Mouse (Mus musculus) cerebellum, adult 11-12 months (tissue): ENCODE results near the gene Zfp871.
"Not testable (repeated sequence)": the region's sequence is repeated elsewhere in the genome, so short reads cannot be mapped to it uniquely, and the experiment has no call there.

ENCODE experiments used
- DNase-seq: peaks from one replicate; pipeline ENCODE4 v3.0.0; 2022

Gene Zfp871

DNA sequence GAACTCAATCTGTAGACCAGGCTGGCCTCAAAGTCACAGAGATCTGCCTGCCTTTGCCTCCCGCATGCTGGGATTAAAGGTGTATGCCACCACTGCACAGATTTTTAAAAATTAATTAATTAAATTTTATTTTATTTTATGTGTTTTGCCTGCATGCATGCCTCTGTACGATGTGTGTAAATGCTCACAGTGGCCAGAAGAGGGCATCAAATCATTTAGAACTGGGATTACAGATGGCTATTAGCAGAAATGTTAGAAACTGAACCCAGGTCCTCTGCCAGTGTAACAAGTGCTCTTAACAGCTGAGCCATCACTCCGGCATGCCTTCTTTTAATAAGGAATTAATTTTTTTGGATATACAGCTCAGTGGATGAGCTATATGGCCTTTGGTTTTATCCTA is 59.1 kb downstream of the Zfp871 start:
- no peak for DNase-seq

DNA sequence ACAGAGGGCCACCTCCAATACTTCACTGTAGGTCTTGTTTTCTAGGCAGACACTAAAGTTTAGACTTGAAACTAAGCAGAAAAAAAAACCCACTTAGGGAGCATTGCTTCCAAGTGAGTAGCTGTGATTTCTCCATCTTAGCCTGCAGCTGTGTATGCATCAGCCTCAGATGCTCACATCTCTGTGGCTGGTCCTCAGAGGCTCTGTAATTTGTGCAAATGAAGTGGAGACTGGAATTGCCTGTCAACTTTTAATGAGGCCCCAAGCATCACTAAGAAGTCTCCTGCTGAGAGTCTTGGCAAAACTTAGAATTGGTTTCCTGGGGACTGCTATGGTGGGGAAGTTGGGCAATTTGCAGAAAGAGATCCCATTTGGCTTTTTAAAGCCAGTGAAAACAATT is 61.7 kb downstream of the Zfp871 start:
- not testable (repeated sequence) for DNase-seq

GRCm38 (mm10) chr17:32722771-32723170 is 65.3 kb downstream of the Zfp871 start:
- no peak for DNase-seq

- DNase-seq, result not testable (repeated sequence)
These were observed 65.9 kb downstream of the Zfp871 start for GRCm38 (mm10) chr17:32722151-32722550.
